Comparison of ENCODE assay signal across 24 mouse cellular contexts in the genomic region with DNA sequence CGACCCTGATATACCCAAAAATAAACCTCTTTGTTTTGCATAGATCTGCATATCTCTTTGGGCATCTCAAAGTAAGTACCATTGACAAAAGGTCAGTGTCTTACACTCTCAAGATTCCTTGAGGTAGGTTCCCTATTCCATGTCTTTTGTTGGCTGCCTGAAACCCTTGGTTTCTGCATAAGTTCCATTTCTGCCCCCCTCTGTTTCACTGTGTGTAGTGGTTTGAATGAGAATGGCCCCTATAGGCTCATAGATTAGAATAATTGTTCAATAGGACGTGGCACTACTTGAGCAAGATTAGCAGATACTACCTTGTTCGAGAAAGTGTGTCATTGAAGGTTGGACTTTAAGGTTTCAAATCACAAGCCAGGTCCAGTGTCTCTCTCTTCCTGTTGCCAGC.
A peak's percentile ranks its signal among the peaks of the same experiment; 100 is the strongest.
DNase-seq lines count a peak whose midpoint lies in the region; ATAC-seq and TF ChIP-seq lines count a peak whose summit lies in the region.
"Had no signal": no experiment of that assay in that cellular context is flagged by ENCODE, and none has a peak within 500 bp of the region (broad histone marks: within the 10 kb centered on the region; RNA-seq: fewer than 3 reads in every experiment).

No protein-coding gene starts in this region.

- H3K9me3 ChIP-seq in forebrain, postnatal 0 days (ENCODE audit: low read length) = no peaks in the 10 kb centered on the region
- H3K9me3 ChIP-seq: embryonic facial prominence, embryonic 13.5 days; embryonic facial prominence, embryonic 15.5 days; forebrain, embryonic 12.5 days; G1E had no signal

- no peak overlapping the region for H3K4me3 ChIP-seq in forebrain, postnatal 0 days (ENCODE audit: low read depth, low read length)
- H3K4me3 ChIP-seq: embryonic facial prominence, embryonic 13.5 days; embryonic facial prominence, embryonic 15.5 days; erythroblast, embryonic 14.5 days; forebrain, embryonic 10.5 days; forebrain, embryonic 12.5 days had no signal

- ATAC-seq in forebrain, postnatal 0 days = no peak
- ATAC-seq: activated CD4-positive, CD25-positive, alpha-beta regulatory T cell, adult 4 months; forebrain, embryonic 14.5 days; forebrain, embryonic 16.5 days; Patski had no signal

- DNase-seq in ES-CJ7 (ENCODE audit: low read depth, low spot score) (peak; percentile 74), R1 (ENCODE audit: low read depth, low spot score) (peak; percentile 95)
- no peak for DNase-seq in frontal cortex, postnatal 36 days (ENCODE audit: low spot score in 2 of 2)
- no peak for DNase-seq in cerebellum, postnatal 4 days (ENCODE audit: low spot score in 2 of 2)
- DNase-seq in forebrain, postnatal 0 days = no peak
- DNase-seq: adrenal gland, adult 8-10 months; adrenal gland, postnatal 14 days; adrenal gland, postnatal 36 days; cerebellum, adult 11-12 months; cerebellum, adult 2 months; cerebellum, adult 9-10 months; cerebellum, postnatal 10 days; cerebellum, postnatal 25 days; embryo, embryonic 11 days had no signal

- TF ChIP-seq CTCF in forebrain, postnatal 0 days (IDR thresholded peaks at IDR 0.05; ENCODE audit: low read depth) = no peak

- no peak overlapping the region for H3K27ac ChIP-seq in forebrain, postnatal 0 days (ENCODE audit: low read depth, low read length)
- H3K27ac ChIP-seq: embryonic facial prominence, embryonic 13.5 days; embryonic facial prominence, embryonic 15.5 days; forebrain, embryonic 10.5 days; forebrain, embryonic 12.5 days had no signal

- no peaks in the 10 kb centered on the region for H3K36me3 ChIP-seq in forebrain, postnatal 0 days (ENCODE audit: insufficient read depth)
- H3K36me3 ChIP-seq: embryonic facial prominence, embryonic 13.5 days; embryonic facial prominence, embryonic 15.5 days; forebrain, embryonic 10.5 days; forebrain, embryonic 12.5 days; G1E had no signal

- H3K4me1 ChIP-seq in forebrain, postnatal 0 days (ENCODE audit: insufficient read depth) = no peaks in the 10 kb centered on the region
- H3K4me1 ChIP-seq: embryonic facial prominence, embryonic 13.5 days; embryonic facial prominence, embryonic 15.5 days; forebrain, embryonic 10.5 days; forebrain, embryonic 12.5 days had no signal

- 65% methylated on average over 3 of the region's 3 CpGs for WGBS in forebrain, postnatal 0 days

- no peaks in the 10 kb centered on the region for H3K27me3 ChIP-seq in forebrain, postnatal 0 days (ENCODE audit: insufficient read depth, low read length)
- H3K27me3 ChIP-seq: embryonic facial prominence, embryonic 13.5 days; embryonic facial prominence, embryonic 15.5 days; forebrain, embryonic 12.5 days had no signal

- H3K4me2 ChIP-seq in forebrain, postnatal 0 days (ENCODE audit: low read depth) = no peak overlapping the region
- H3K4me2 ChIP-seq: embryonic facial prominence, embryonic 13.5 days; embryonic facial prominence, embryonic 15.5 days; forebrain, embryonic 12.5 days had no signal

- no peak overlapping the region for H3K9ac ChIP-seq in forebrain, postnatal 0 days
- H3K9ac ChIP-seq: embryonic facial prominence, embryonic 13.5 days; embryonic facial prominence, embryonic 15.5 days; forebrain, embryonic 12.5 days had no signal

Comparison
In these comparisons a context has a peak if more than half of its experiments do, and no peak if none do; other contexts are left out.
1. DNase-seq: peak in ES-CJ7 (single experiment) and R1 (single experiment); none in frontal cortex, postnatal 36 days (0 of 2), cerebellum, postnatal 4 days (0 of 2) and forebrain, postnatal 0 days (single experiment).